Mouse (Mus musculus): ENCODE results near the gene Pomgnt2. TPM values are rescaled to one million over a fixed set of nuclear protein-coding genes. Genes with fewer than 3 reads are reported as not detected.

The Pomgnt2 gene
- total and polyA plus RNA-seq, 3 experiments, result not detected

DNA sequence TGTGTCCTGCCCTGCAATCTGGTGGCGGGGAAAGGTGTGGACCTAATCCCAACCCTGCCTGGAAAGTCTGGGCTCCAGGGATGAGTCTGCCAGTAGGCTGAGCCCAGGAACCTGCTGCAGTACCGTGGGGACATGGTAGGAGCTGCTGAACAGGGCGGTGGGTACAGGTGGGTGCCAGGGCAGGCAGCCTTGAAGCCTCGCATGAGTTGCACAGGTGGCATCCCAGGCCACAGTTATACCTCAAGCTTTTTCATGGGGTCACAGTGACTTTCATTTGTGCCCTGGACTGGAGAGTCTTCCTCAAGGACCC, 45.8 kb downstream of the Pomgnt2 start:
- no peak overlapping the region for H3K4me3 ChIP-seq (ENCODE audit: control insufficient read depth in 1 of 2, insufficient read depth in 1 of 2, low read depth in 2 of 2, low read length in 2 of 2)
- H3K4me1 ChIP-seq (ENCODE audit: control insufficient read depth in 1 of 2, insufficient read depth in 2 of 2, low read length in 2 of 2), result no peaks in the 10 kb centered on the region
- no peaks in the 10 kb centered on the region for H3K36me3 ChIP-seq (ENCODE audit: control insufficient read depth in 1 of 2, insufficient read depth in 2 of 2, low read length in 2 of 2)
- H3K79me2 ChIP-seq (ENCODE audit: control insufficient read depth, insufficient read depth, low read length, poor library complexity), result no peaks in the 10 kb centered on the region
- H3K27me3 ChIP-seq (ENCODE audit: control insufficient read depth in 1 of 2, insufficient read depth in 2 of 2, low read length in 2 of 2), result no peaks in the 10 kb centered on the region
- H3K9me3 ChIP-seq (replicated peaks; ENCODE audit: insufficient read depth, low read length), result no peaks in the 10 kb centered on the region
- H3K27ac ChIP-seq (ENCODE audit: control insufficient read depth, low read depth, low read length), result no peak overlapping the region
- TF ChIP-seq CHD1 (IDR thresholded peaks at IDR 0.05; ENCODE audit: low read depth, low read length) (no peak), TAL1 (IDR thresholded peaks at IDR 0.05; ENCODE audit: low read length) (no peak), EP300 (IDR thresholded peaks at IDR 0.05; ENCODE audit: low read depth in 1 of 2, low read length in 2 of 2) (no peak), GABPA (IDR thresholded peaks at IDR 0.05; ENCODE audit: low read depth, low read length) (no peak), MEF2A (IDR thresholded peaks at IDR 0.05; ENCODE audit: extremely low read depth, insufficient replicate concordance, low read depth, low read length, poor library complexity, severe bottlenecking) (no peak), USF1 (IDR thresholded peaks at IDR 0.05; ENCODE audit: low read depth, low read length) (no peak), POLR2A (IDR thresholded peaks at IDR 0.05; ENCODE audit: control insufficient read depth in 1 of 2, insufficient read depth in 1 of 2, low read depth in 1 of 2, low read length in 2 of 2, poor library complexity in 1 of 2) (no peak), RCOR1 (IDR thresholded peaks at IDR 0.05; ENCODE audit: low read depth, low read length) (no peak), USF2 (IDR thresholded peaks at IDR 0.05; ENCODE audit: borderline replicate concordance in 1 of 2, insufficient read depth in 1 of 2, low read depth in 1 of 2, low read length in 2 of 2) (no peak), MYB (IDR thresholded peaks at IDR 0.05; ENCODE audit: low read depth, low read length) (no peak), JUND (IDR thresholded peaks at IDR 0.05; ENCODE audit: low read depth, low read length) (no peak), ZKSCAN1 (IDR thresholded peaks at IDR 0.05; ENCODE audit: low read depth, low read length) (no peak), ELF1 (IDR thresholded peaks at IDR 0.05; ENCODE audit: low read depth, low read length) (no peak), UBTF (IDR thresholded peaks at IDR 0.05; ENCODE audit: borderline replicate concordance, insufficient read depth, low read depth, low read length) (no peak), NELFE (IDR thresholded peaks at IDR 0.05; ENCODE audit: low read depth, low read length) (no peak), BHLHE40 (IDR thresholded peaks at IDR 0.05; ENCODE audit: borderline replicate concordance, low read depth, low read length) (no peak), MXI1 (IDR thresholded peaks at IDR 0.05; ENCODE audit: low read depth, low read length) (no peak), TCF12 (IDR thresholded peaks at IDR 0.05; ENCODE audit: low read depth, low read length) (no peak), SIN3A (IDR thresholded peaks at IDR 0.05; ENCODE audit: low read length) (no peak), SMC3 (IDR thresholded peaks at IDR 0.05; ENCODE audit: low read depth, low read length) (no peak)
- DNase-seq (ENCODE audit: low read depth, low spot score), result no peak
- H3K9ac ChIP-seq (ENCODE audit: control insufficient read depth, low read depth, low read length, poor library complexity, severe bottlenecking), result no peak overlapping the region

DNA sequence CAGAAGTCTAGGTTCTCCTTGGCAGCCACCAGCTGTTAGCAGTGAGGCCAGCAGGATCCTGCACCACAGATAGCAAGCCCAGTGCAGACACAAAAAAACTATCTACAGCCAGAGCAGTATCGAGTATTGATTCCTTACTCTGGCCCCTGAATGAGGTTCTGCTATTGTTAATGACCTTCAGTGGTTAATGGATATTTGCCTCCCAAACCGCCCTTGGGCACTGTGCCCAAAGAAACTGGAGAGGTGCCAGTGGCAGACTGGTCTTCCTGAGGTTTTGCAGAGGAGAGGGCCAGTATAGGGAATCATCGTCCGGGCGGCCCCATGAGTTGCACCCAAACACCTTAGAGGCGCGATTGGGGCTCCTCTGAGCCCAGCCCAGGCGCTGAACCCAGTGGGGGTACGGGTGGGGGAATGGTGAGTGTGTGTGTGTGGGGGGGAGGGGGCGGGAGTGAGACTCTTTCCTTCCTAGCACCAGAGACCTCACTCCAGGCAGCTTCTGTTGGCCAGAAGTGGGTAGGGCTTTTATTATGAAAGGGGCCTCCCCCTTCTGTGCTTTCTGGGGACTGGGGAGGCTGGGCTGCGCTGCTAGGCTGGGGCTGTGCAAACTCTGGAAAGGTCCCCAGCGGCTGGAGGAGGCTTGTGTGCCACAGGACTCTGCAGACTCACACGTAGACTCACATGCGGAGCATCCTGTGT, 46.3 kb downstream of the Pomgnt2 start, which contains the start of gene Fam198a:
Fam198a (plus strand) TSS at position 571 of the 696 bp plus-strand sequence.
- Histone ChIP-seq H3K9ac (ENCODE audit: control insufficient read depth, low read depth, low read length, poor library complexity, severe bottlenecking) (no peak within 1 kb of the TSS), H3K79me2 (ENCODE audit: control insufficient read depth, insufficient read depth, low read length, poor library complexity) (no peaks in the 10 kb centered on the region), H3K27ac (ENCODE audit: control insufficient read depth, low read depth, low read length) (no peak within 1 kb of the TSS), H3K36me3 (ENCODE audit: control insufficient read depth in 1 of 2, insufficient read depth in 2 of 2, low read length in 2 of 2) (no peaks in the 10 kb centered on the region), H3K4me3 (ENCODE audit: control insufficient read depth in 1 of 2, insufficient read depth in 1 of 2, low read depth in 2 of 2, low read length in 2 of 2) (no peak within 1 kb of the TSS), H3K27me3 (ENCODE audit: control insufficient read depth in 1 of 2, insufficient read depth in 2 of 2, low read length in 2 of 2) (no peaks in the 10 kb centered on the region), H3K9me3 (replicated peaks; ENCODE audit: insufficient read depth, low read length) (no peaks in the 10 kb centered on the region), H3K4me1 (ENCODE audit: control insufficient read depth in 1 of 2, insufficient read depth in 2 of 2, low read length in 2 of 2) (no peaks in the 10 kb centered on the region)
- TF ChIP-seq POLR2AphosphoS5 (IDR thresholded peaks at IDR 0.05; ENCODE audit: borderline replicate concordance, low read depth, low read length) (no peak), USF1 (IDR thresholded peaks at IDR 0.05; ENCODE audit: low read depth, low read length) (no peak), UBTF (IDR thresholded peaks at IDR 0.05; ENCODE audit: borderline replicate concordance, insufficient read depth, low read depth, low read length) (no peak), MXI1 (IDR thresholded peaks at IDR 0.05; ENCODE audit: low read depth, low read length) (no peak), JUND (IDR thresholded peaks at IDR 0.05; ENCODE audit: low read depth, low read length) (no peak), E2F4 (IDR thresholded peaks at IDR 0.05; ENCODE audit: borderline replicate concordance, low read depth, low read length) (no peak), MEF2A (IDR thresholded peaks at IDR 0.05; ENCODE audit: extremely low read depth, insufficient replicate concordance, low read depth, low read length, poor library complexity, severe bottlenecking) (no peak)
- DNase-seq (ENCODE audit: low read depth, low spot score), result no peak

Data from MEL (cell line).